Mouse (Mus musculus) MEL (cell line): ENCODE data around the gene Fam171a1. TPM values are rescaled to one million over a fixed set of nuclear protein-coding genes. Genes with fewer than 3 reads are reported as not detected.

Source experiments
- DNase-seq: peaks from one replicate; pipeline ENCODE4 v3.0.0; 2011; ENCODE audit warnings: low read depth, low spot score
- H3K27ac ChIP-seq: 2 replicates; pipeline ENCODE4 v1.5.1; 2012; ENCODE audit warnings: low read depth, mild to moderate bottlenecking, control low read depth, low read length, moderate library complexity; ENCODE audit not compliant: control insufficient read depth
- H3K27me3 ChIP-seq, 2 experiments: fragments of 150-350 bp in 1 of 2; sonication (generic) in 1 of 2; 2 replicates each; pipeline ENCODE4 v1.6.1; 2012; ENCODE audit warnings: low read length in 2 of 2, mild to moderate bottlenecking in 2 of 2, improper control_type of control experiment in 1 of 2, moderate library complexity in 1 of 2; ENCODE audit not compliant: insufficient read depth in 2 of 2, control insufficient read depth in 1 of 2
- H3K36me3 ChIP-seq, 2 experiments: 2 replicates each; pipeline ENCODE4 v1.6.1; 2012 to 2014; ENCODE audit warnings: low read length in 2 of 2, improper control_type of control experiment in 1 of 2, inconsistent platforms in 1 of 2, mild to moderate bottlenecking in 1 of 2; ENCODE audit not compliant: insufficient read depth in 2 of 2, control insufficient read depth in 1 of 2
- H3K4me1 ChIP-seq, 2 experiments: fragments of 150-350 bp in 1 of 2; sonication (generic) in 1 of 2; 2 replicates each; pipeline ENCODE4 v1.6.1; 2012; ENCODE audit warnings: low read length in 2 of 2, improper control_type of control experiment in 1 of 2, mild to moderate bottlenecking in 1 of 2; ENCODE audit not compliant: insufficient read depth in 2 of 2, control insufficient read depth in 1 of 2
- H3K4me3 ChIP-seq, 2 experiments: fragments of 150-350 bp in 1 of 2; sonication (generic) in 1 of 2; 2 replicates each; pipeline ENCODE4 v1.5.1; 2012; ENCODE audit warnings: low read depth in 2 of 2, low read length in 2 of 2, mild to moderate bottlenecking in 2 of 2, moderate library complexity in 2 of 2, control low read depth in 1 of 2, improper control_type of control experiment in 1 of 2; ENCODE audit not compliant: control insufficient read depth in 1 of 2, insufficient read depth in 1 of 2
- H3K79me2 ChIP-seq: 2 replicates; pipeline ENCODE4 v1.6.1; 2012; ENCODE audit warnings: mild to moderate bottlenecking, low read length, moderate library complexity; ENCODE audit not compliant: control insufficient read depth, poor library complexity, insufficient read depth
- H3K9ac ChIP-seq: 2 replicates; pipeline ENCODE4 v1.6.1; 2012; ENCODE audit warnings: low read depth, mild to moderate bottlenecking, control low read depth, low read length, moderate library complexity; ENCODE audit not compliant: control insufficient read depth, poor library complexity, severe bottlenecking
- H3K9me3 ChIP-seq: fragments of 150-350 bp; sonication (generic); replicated peaks from 2 replicates; pipeline ENCODE4 v1.6.1; 2012; ENCODE audit warnings: mild to moderate bottlenecking, low read length, improper control_type of control experiment, moderate library complexity; ENCODE audit not compliant: insufficient read depth
- CHD2 ChIP-seq: IDR thresholded peaks from 2 replicates; pipeline ENCODE4 v1.6.1; 2011; ENCODE audit warnings: low read length, improper control_type of control experiment
- E2F4 ChIP-seq: IDR thresholded peaks from 2 replicates; pipeline ENCODE4 v1.6.1; 2011; ENCODE audit warnings: low read depth, low read length, improper control_type of control experiment, borderline replicate concordance
- ETS1 ChIP-seq: IDR thresholded peaks from 2 replicates; pipeline ENCODE4 v1.6.1; 2012; ENCODE audit warnings: low read depth, mild to moderate bottlenecking, inconsistent platforms, low read length, improper control_type of control experiment, moderate library complexity
- GATA1 ChIP-seq: IDR thresholded peaks from 2 replicates; pipeline ENCODE4 v1.6.1; 2011; ENCODE audit warnings: low read depth, low read length, improper control_type of control experiment
- JUND ChIP-seq: IDR thresholded peaks from 2 replicates; pipeline ENCODE4 v1.6.1; 2011; ENCODE audit warnings: low read depth, mild to moderate bottlenecking, improper control_type of control experiment, low read length
- MAZ ChIP-seq: IDR thresholded peaks from 2 replicates; pipeline ENCODE4 v1.6.1; 2012; ENCODE audit warnings: low read depth, mild to moderate bottlenecking, inconsistent platforms, low read length, improper control_type of control experiment
- MEF2A ChIP-seq: IDR thresholded peaks from 2 replicates; pipeline ENCODE4 v1.6.1; 2014; ENCODE audit warnings: low read depth, mild to moderate bottlenecking, inconsistent platforms, low read length, improper control_type of control experiment; ENCODE audit not compliant: poor library complexity, insufficient replicate concordance, severe bottlenecking; ENCODE audit errors: extremely low read depth
- MYB ChIP-seq: IDR thresholded peaks from 2 replicates; pipeline ENCODE4 v1.6.1; 2011; ENCODE audit warnings: mild to moderate bottlenecking, low read depth, low read length, improper control_type of control experiment
- MYC ChIP-seq: IDR thresholded peaks from 2 replicates; pipeline ENCODE4 v1.6.1; 2011; ENCODE audit warnings: low read depth, mild to moderate bottlenecking, low read length, improper control_type of control experiment, moderate library complexity
- NRF1 ChIP-seq: IDR thresholded peaks from 2 replicates; pipeline ENCODE4 v1.6.1; 2014; ENCODE audit warnings: low read depth, mild to moderate bottlenecking, inconsistent platforms, low read length, improper control_type of control experiment, moderate library complexity; ENCODE audit not compliant: poor library complexity, insufficient read depth, severe bottlenecking
- POLR2AphosphoS5 ChIP-seq: IDR thresholded peaks from 2 replicates; pipeline ENCODE4 v1.6.1; 2012; ENCODE audit warnings: low read depth, borderline replicate concordance, mild to moderate bottlenecking, inconsistent platforms, low read length, moderate library complexity, mixed read lengths
- RCOR1 ChIP-seq: IDR thresholded peaks from 2 replicates; pipeline ENCODE4 v1.6.1; 2012; ENCODE audit warnings: low read depth, mild to moderate bottlenecking, inconsistent platforms, low read length, improper control_type of control experiment
- SIN3A ChIP-seq: IDR thresholded peaks from 2 replicates; pipeline ENCODE4 v1.6.1; 2012; ENCODE audit warnings: low read length, improper control_type of control experiment, inconsistent platforms
- TAL1 ChIP-seq: IDR thresholded peaks from 2 replicates; pipeline ENCODE4 v1.6.1; 2012; ENCODE audit warnings: mild to moderate bottlenecking, inconsistent platforms, low read length, moderate library complexity, mixed read lengths
- TBP ChIP-seq: IDR thresholded peaks from 2 replicates; pipeline ENCODE4 v1.8.0; 2011; ENCODE audit warnings: low read depth, low read length, improper control_type of control experiment
- ZC3H11A ChIP-seq: IDR thresholded peaks from 2 replicates; pipeline ENCODE4 v1.6.1; 2012; ENCODE audit warnings: low read depth, mild to moderate bottlenecking, inconsistent platforms, low read length, improper control_type of control experiment
- ZMIZ1 ChIP-seq: IDR thresholded peaks from 2 replicates; pipeline ENCODE4 v1.6.1; 2012; ENCODE audit warnings: low read depth, mild to moderate bottlenecking, inconsistent platforms, low read length, improper control_type of control experiment, moderate library complexity
- polyA plus RNA-seq, 2 experiments: library from polyadenylated mRNA; stranded (reverse) in 1 of 2; unstranded in 1 of 2; fragments of >175 nt in 1 of 2; fragments of >200 nt in 1 of 2; gene quantifications; 2 replicates each; pipeline versions ENCODE4 v1.2.1 to v1.2.4; 2012; ENCODE audit warnings: low replicate concordance in 2 of 2, low read depth in 1 of 2; ENCODE audit not compliant: insufficient read length in 2 of 2, insufficient read depth in 1 of 2, missing spikeins in 1 of 2
- total RNA-seq: library from RNA; depleted of rRNA; stranded (reverse); fragments of 300-350 nt; gene quantifications from 2 replicates; pipeline ENCODE4 v1.2.3, GENCODE M21; 2012

Gene Fam171a1
- total and polyA plus RNA-seq, 3 experiments, result not detected

DNA sequence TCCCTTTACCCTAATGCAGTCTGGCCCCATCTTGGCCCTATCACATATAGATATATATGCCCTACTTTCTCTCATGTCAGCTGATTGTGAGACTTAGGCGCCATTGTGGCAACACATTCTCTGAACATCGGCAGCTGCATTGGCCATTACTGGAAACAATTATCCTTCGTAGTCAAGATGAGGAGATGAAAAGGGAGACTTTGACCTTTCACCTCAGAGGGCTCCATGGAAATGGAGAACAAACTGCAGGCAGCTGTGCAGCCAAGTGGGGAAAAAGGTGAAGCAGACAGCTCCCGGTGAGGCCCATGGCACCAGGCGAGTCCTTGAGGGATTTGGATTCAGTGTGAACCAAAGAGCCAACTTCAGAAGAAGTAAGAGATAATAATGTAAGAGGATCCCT, 81.5 kb downstream of the Fam171a1 start:
- Histone ChIP-seq H3K79me2 (no peaks in the 10 kb centered on the region), H3K4me3 (no peak overlapping the region), H3K27me3 (no peaks in the 10 kb centered on the region), H3K9ac (no peak overlapping the region), H3K4me1 (no peaks in the 10 kb centered on the region), H3K27ac (no peak overlapping the region), H3K36me3 (no peaks in the 10 kb centered on the region), H3K9me3 (no peaks in the 10 kb centered on the region)
- no peak for TF ChIP-seq MAZ
- no peak for TF ChIP-seq ZMIZ1
- TF ChIP-seq SIN3A, result no peak
- no peak for TF ChIP-seq POLR2AphosphoS5
- TF ChIP-seq MEF2A, result no peak
- no peak for TF ChIP-seq RCOR1
- DNase-seq, result no peak

DNA sequence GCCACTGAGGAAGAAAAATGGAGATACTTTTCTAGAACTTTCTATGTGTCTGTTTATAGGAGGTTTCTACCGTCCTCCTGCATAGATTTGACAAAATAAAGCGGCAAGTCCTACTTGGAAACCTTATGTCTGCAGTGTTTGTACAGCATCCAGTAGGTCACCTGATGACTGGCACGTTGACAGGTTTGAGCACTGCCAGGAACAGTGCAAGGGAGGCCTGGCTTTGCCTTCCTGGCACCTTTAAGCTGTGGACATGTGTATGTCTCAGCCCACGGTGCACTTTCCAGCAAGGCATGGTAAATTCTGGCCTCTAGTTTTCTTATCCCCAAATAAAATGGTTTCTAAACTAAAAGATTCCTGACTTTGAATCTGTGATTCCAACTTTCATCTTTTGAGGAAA, 86.4 kb downstream of the Fam171a1 start:
- Histone ChIP-seq H3K27ac (no peak overlapping the region), H3K79me2 (no peaks in the 10 kb centered on the region), H3K9ac (no peak overlapping the region), H3K27me3 (no peaks in the 10 kb centered on the region), H3K36me3 (no peaks in the 10 kb centered on the region), H3K9me3 (no peaks in the 10 kb centered on the region), H3K4me3 (no peak overlapping the region), H3K4me1 (no peaks in the 10 kb centered on the region)
- TF ChIP-seq TBP, result no peak
- TF ChIP-seq NRF1, result no peak
- TF ChIP-seq ETS1, result no peak
- no peak for TF ChIP-seq TAL1
- no peak for TF ChIP-seq GATA1
- no peak for TF ChIP-seq MEF2A
- TF ChIP-seq E2F4, result no peak
- TF ChIP-seq JUND, result no peak
- no peak for TF ChIP-seq MYB
- no peak for TF ChIP-seq ZC3H11A
- TF ChIP-seq CHD2, result no peak
- no peak for TF ChIP-seq MYC
- TF ChIP-seq RCOR1, result no peak
- DNase-seq, result no peak
